Mouse (Mus musculus): ENCODE data around the gene Naa16. TPM values are rescaled to one million over a fixed set of nuclear protein-coding genes. Genes with fewer than 3 reads are reported as not detected.

The Naa16 gene
- polyA plus RNA-seq, 3 experiments from 2014 or later, result 55.1 to 68.9 (median 63.2) TPM

- ATAC-seq, result no peak
Observed at GRCm38 (mm10) chr14:79298314-79298992, 92.1 kb downstream of the Naa16 start.

DNA sequence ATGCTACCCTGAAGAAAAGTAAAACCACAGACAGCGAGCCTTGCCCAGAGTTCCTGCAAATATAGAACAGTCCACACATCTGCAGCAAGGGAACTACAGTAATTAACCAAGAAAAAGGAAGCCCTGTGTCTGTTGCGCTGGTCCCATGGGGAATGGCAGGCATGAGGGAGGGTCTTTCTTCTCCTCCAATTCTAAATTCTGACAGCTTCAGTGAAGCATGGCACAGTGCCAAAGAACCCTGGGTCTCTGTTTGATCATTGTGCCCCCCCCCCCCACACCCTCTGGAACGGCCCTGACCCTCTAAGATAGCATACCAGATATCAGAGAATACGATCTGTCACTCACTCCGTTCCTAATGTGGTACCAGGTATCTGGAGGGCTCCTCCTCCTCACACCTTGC is 93.7 kb downstream of the Naa16 start:
- ATAC-seq, result no peak

DNA sequence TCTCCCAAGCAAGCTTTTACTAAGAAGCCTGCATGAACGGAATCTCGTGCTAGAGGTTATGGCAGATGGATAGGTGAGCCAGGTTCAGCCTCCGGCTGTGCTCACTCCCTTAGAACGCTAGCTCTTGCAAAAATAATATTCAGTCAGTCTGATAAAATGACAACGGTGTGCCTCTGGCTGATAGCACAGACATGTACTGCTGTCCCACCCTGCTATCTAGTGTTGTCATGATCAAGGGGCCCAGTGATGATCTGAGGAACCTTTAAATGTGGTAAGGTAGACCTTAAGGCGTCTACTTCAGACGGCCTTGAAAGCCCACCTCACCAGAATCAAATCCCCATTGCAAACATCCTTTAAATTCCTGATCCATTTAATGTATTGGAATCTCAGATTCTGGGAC is 94.4 kb downstream of the Naa16 start:
- ATAC-seq, result no peak

GRCm38 (mm10) chr14:79295579-79295978 is 95.0 kb downstream of the Naa16 start:
- no peak for ATAC-seq

DNA sequence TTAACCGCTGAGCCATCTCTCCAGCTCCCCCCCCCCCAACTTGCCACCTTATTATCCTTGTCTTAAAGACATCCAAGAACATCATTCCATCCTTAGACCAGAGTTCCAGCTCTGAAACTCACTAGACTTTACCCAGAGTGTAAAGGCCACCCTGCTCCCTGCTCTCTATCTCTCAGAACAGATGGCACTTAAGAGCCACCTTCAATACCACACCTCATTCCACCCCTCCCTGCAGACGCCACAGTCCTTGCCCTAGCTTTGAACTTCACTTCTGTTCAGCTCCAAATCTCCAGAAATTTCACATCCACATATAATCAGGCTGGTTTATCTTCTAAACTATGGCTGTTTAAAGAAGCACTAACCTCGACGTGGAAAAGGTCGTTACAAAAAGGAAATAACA is 95.6 kb downstream of the Naa16 start:
- no peak for ATAC-seq

DNA sequence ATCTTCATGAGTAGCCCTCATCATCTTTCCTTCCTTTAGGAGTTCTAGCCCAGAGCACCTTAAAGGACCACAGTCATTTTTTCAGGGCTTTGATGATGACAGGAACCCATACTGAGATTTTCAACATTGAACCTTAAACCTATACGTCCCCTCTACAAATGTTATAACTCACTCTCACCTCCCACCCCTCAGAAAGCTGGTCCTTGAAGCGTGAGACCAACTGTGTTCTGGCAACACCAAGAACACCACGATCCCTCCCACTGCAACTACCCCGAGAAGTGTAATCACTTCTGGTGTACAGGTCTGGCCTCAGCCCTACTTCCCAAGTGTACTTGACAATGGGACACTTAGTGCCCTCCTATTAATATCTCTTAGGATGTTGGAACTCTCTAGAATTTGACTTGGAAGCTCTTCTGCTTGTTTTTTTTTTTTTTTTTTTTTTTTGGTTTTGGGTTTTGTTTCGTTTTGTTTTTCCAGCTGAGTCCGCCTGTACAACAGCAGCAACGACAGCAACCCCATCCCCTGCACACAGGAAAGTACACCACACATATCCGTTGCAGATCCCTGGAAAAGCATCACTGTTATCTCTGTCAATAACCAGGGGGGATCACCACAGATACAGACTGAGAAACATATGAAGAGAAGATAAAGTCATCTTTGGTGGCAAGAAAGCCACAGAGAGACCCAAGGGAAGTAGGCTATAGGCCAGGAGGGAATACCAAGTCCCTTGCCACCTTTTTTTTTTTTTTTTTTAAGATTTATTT is 96.3 kb downstream of the Naa16 start:
- no peak for ATAC-seq

DNA sequence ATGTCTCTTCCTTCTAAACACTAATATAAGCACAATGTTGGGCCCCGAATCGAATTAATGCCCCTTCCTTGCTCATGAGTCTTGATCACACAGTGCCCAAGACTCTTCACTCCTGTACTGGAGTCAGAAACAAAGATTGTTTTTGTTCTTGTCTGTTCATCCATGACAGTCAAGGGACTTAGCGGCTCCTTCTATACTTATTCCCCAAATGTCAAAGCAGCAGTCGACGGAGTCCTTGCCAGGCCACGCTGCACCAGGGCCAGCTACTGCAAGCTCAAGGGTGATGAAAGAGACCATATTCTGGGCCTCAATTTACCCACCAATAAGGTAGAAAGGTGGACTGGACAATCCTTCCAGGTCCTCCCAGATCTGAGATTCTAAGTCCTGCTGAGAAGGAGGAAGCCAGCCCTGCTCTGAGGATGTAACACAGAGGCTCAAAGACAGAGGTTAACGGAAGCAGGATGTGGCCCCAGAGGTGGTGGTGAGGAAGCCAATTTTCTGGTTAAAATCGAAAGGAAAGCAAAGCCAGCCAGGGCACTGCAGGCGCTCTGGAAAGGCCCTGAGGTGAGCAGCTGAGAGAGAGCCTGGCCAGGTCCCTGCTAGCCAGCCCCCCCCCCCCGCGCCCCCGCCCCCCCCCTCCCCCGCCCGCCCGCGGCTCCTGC is 97.3 kb downstream of the Naa16 start:
- ATAC-seq, result peak; percentile 96

DNA sequence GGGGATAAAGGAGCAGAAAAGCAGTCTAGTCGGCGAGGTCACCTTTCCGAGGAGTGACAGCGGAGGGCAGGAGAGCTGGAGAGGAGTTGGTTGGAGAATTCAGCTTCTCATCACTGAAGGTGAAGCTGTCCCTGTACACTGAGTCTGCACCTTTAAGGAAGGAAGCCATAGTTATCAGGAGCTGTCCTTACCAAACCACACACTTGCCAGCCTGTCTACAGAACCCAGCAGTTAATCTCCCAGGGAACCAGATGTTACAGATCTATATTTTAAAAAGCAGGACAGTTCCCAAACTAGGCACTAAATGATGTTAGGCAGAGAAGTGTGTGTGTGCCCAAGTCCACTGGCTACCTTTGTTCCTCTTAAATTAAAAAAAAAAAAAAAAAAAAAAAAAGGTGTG is 98.9 kb downstream of the Naa16 start:
- no peak for ATAC-seq

GRCm38 (mm10) chr14:79290683-79291425 is 99.7 kb downstream of the Naa16 start:
- no peak for ATAC-seq

DNA sequence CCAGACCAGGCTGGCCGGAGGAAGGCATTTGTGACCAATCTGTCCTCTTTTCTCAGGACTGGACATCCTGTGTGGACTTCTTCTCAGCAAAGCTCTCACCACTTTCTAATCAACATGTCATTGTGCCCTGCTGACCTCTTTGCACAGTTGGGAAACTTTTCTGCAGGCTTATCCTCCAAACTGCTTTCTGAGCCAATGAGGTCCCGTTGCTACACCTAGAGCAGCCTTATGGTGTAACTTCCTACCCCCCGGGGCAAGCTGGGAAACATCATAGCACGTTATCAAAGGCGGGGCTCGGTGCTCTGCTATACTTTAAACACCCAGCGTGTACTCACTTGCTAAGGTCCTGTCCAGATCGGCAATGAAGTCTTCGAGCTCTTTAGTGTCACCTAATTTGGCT is 100.7 kb downstream of the Naa16 start:
- ATAC-seq, result no peak

GRCm38 (mm10) chr14:79288280-79288679 is 102.3 kb downstream of the Naa16 start:
- ATAC-seq, result peak; percentile 34

GRCm38 (mm10) chr14:79287251-79287863 is 103.2 kb downstream of the Naa16 start:
- ATAC-seq, result no peak

GRCm38 (mm10) chr14:79285549-79285948 is 105.0 kb downstream of the Naa16 start:
- no peak for ATAC-seq

GRCm38 (mm10) chr14:79284616-79285015 is 106.0 kb downstream of the Naa16 start:
- ATAC-seq, result no peak

DNA sequence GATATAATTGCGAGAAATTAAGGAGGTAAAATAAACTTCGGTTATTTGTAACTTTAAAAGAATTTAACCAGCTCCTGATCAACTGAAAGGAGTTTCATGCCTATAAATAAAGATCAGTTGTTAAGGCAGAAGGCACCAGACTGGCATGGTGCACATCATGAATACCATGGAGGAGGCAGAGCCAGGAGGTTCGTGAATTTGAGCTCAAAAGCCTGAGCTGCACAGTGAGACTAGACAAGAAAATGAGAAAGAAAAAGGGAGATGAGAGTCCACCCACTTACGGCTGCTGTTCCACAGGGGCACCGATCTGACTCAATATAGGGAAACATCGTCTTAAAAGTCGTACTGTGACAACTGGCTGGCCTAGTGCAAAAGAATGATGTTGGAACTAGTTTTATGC is 106.6 kb downstream of the Naa16 start:
- ATAC-seq, result no peak

- ATAC-seq, result no peak
Observed at GRCm38 (mm10) chr14:79281894-79282553, 108.6 kb downstream of the Naa16 start.

DNA sequence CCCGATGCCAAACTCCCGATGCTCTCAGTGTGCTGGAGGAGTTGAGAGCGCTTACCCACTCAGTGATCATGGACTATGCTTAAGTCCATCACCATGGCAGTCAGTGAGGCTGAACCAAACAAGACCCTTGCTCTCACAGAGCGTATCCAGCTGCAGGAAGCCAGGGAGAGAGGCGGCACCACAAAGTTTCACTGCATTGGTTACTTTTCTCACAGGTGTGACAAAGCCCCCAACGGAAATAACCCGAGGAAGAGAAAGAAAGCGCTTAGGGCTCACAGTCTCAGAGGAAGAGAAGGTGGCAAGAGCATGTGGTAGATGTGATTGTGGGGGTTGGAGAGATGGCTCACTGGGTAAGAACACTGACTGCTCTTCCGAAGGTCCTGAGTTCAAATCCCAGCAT is 110.1 kb downstream of the Naa16 start:
- ATAC-seq, result no peak

DNA sequence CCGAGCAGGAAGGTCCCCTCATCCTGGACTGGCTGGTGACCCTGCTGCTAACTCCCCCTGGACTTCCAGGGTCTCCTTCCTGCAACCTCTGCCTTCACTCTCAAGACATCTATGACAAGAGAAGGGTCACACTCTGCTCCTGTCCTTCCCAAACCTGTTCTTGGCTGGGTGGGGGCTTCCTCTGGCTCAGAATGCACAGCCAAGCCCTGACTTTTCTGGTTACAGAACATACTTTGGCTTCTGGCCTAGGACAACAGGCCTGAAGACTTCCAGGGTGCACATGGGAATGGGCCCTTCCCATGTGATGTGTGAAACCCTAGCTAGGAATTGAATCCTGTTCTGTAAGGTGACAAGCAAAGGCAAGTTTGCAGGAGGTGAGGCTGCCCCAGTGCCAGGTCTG is 111.1 kb downstream of the Naa16 start:
- ATAC-seq, result no peak

GRCm38 (mm10) chr14:79278927-79279326 is 111.7 kb downstream of the Naa16 start:
- ATAC-seq, result no peak

GRCm38 (mm10) chr14:79277922-79278321 is 112.7 kb downstream of the Naa16 start:
- ATAC-seq, result no peak

GRCm38 (mm10) chr14:79275870-79276395 is 114.6 kb downstream of the Naa16 start:
- no peak for ATAC-seq

- ATAC-seq, result no peak
Observed at GRCm38 (mm10) chr14:79275441-79275840, 115.1 kb downstream of the Naa16 start.

Data from inflammation-experienced regulatory T-cells, adult 6 months (primary cell).